Mouse (Mus musculus): ENCODE measurements around the gene Mettl21e.
"Not testable (repeated sequence)": the region's sequence is repeated elsewhere in the genome, so short reads cannot be mapped to it uniquely, and the experiment has no call there.

The Mettl21e gene

GRCm38 (mm10) chr1:44218876-44219275 is at the start of gene Mettl21e:
Mettl21e (minus strand) TSS chr1:44218961.
- DNase-seq = peak; percentile 97

GRCm38 (mm10) chr1:44240440-44240839 is 21.7 kb upstream of the Mettl21e start:
- not testable (repeated sequence) for DNase-seq

- DNase-seq = no peak
Observed at GRCm38 (mm10) chr1:44239969-44240368, 21.2 kb upstream of the Mettl21e start.

- DNase-seq = no peak
Observed at GRCm38 (mm10) chr1:44237305-44237704, 18.5 kb upstream of the Mettl21e start.

- no peak for DNase-seq
Observed at GRCm38 (mm10) chr1:44235311-44235710, 16.6 kb upstream of the Mettl21e start.

GRCm38 (mm10) chr1:44234531-44234930 is 15.8 kb upstream of the Mettl21e start:
- not testable (repeated sequence) for DNase-seq

GRCm38 (mm10) chr1:44229044-44229443 is 10.3 kb upstream of the Mettl21e start:
- DNase-seq = peak; percentile 82

GRCm38 (mm10) chr1:44217118-44217517 is 1.6 kb downstream of the Mettl21e start:
- no peak for DNase-seq

- peak; percentile 96 for DNase-seq
Observed at GRCm38 (mm10) chr1:44216352-44217116, 2.2 kb downstream of the Mettl21e start.

GRCm38 (mm10) chr1:44214443-44214842 is 4.3 kb downstream of the Mettl21e start:
- DNase-seq = no peak

GRCm38 (mm10) chr1:44202876-44203275 is 15.9 kb downstream of the Mettl21e start:
- no peak for DNase-seq

GRCm38 (mm10) chr1:44198273-44199171 is 20.2 kb downstream of the Mettl21e start:
- DNase-seq = peak; percentile 96

GRCm38 (mm10) chr1:44186396-44186795 is 32.4 kb downstream of the Mettl21e start:
- DNase-seq = no peak

GRCm38 (mm10) chr1:44178086-44178485 is 40.7 kb downstream of the Mettl21e start:
- peak; percentile 48 for DNase-seq

GRCm38 (mm10) chr1:44173903-44174302 is 44.9 kb downstream of the Mettl21e start:
- peak; percentile 37 for DNase-seq

GRCm38 (mm10) chr1:44172656-44173055 is 46.1 kb downstream of the Mettl21e start:
- DNase-seq = peak; percentile 70

- DNase-seq = no peak
Observed at GRCm38 (mm10) chr1:44167859-44168383, 50.8 kb downstream of the Mettl21e start.

GRCm38 (mm10) chr1:44162389-44162788 is 56.4 kb downstream of the Mettl21e start:
- peak; percentile 44 for DNase-seq

GRCm38 (mm10) chr1:44161818-44162217 is 56.9 kb downstream of the Mettl21e start:
- DNase-seq = no peak

- DNase-seq = peak; percentile 48
Observed at GRCm38 (mm10) chr1:44158317-44158716, 60.4 kb downstream of the Mettl21e start.

- no peak for DNase-seq
Observed at GRCm38 (mm10) chr1:44155287-44155686, 63.5 kb downstream of the Mettl21e start.

All from heart, adult 11 months (tissue).